Mouse (Mus musculus) limb, embryonic 11.5 days (tissue): ENCODE results near the gene Amtn. TPM values are rescaled to one million over a fixed set of nuclear protein-coding genes. Genes with fewer than 3 reads are reported as not detected.
"Not testable (repeated sequence)": the region's sequence is repeated elsewhere in the genome, so short reads cannot be mapped to it uniquely, and the experiment has no call there.

Source experiments
- ATAC-seq: fragments of 200-750 bp; cut with Nextera tagmentation; 2 replicates; pipeline ENCODE4 v1.8.0; 2017; ENCODE audit warnings: low read depth; ENCODE audit not compliant: insufficient number of reproducible peaks, low FRiP score, low TSS enrichment
- DNase-seq: peaks from one replicate; pipeline ENCODE4 v3.0.0-alpha.2; 2015; ENCODE audit warnings: low spot score
- H3K27ac ChIP-seq: fragments of 300-500 bp; sonication (generic); replicated peaks from 2 replicates; pipeline ENCODE4 v1.5.1; 2014; ENCODE audit warnings: low read depth, mild to moderate bottlenecking, low read length
- H3K27me3 ChIP-seq: fragments of 300-500 bp; sonication (generic); 2 replicates; pipeline ENCODE4 v1.6.1; 2014; ENCODE audit warnings: mild to moderate bottlenecking, low read length, mixed read lengths; ENCODE audit not compliant: control insufficient read depth, insufficient read depth
- H3K36me3 ChIP-seq: fragments of 300-500 bp; sonication (generic); 2 replicates; pipeline ENCODE4 v1.6.1; 2014; ENCODE audit warnings: mild to moderate bottlenecking, low read length, moderate library complexity, mixed read lengths; ENCODE audit not compliant: control insufficient read depth, insufficient read depth
- H3K4me1 ChIP-seq: fragments of 300-500 bp; sonication (generic); 2 replicates; pipeline ENCODE4 v1.6.1; 2014; ENCODE audit warnings: low read length, mixed read lengths; ENCODE audit not compliant: control insufficient read depth, insufficient read depth
- H3K4me2 ChIP-seq: fragments of 300-500 bp; sonication (generic); 2 replicates; pipeline ENCODE4 v1.6.1; 2014; ENCODE audit warnings: low read depth, mild to moderate bottlenecking, moderate library complexity; ENCODE audit not compliant: severe bottlenecking
- H3K4me3 ChIP-seq: fragments of 300-500 bp; sonication (generic); 2 replicates; pipeline ENCODE4 v1.5.1; 2014; ENCODE audit warnings: low read depth, low read length
- H3K9ac ChIP-seq: fragments of 300-500 bp; sonication (generic); 2 replicates; pipeline ENCODE4 v1.6.1; 2014; ENCODE audit warnings: mild to moderate bottlenecking, low read length
- H3K9me3 ChIP-seq: fragments of 300-500 bp; sonication (generic); 2 replicates; pipeline ENCODE4 v1.6.1; 2016; ENCODE audit warnings: low read length; ENCODE audit not compliant: control insufficient read depth
- WGBS: fragments of 180-500 bp; shearing (Covaris S2); extraction: QIAGEN DNeasy Blood & Tissue Kit; methylation state at CpG from one replicate; pipeline ENCODE4 v1.1.7; 2014; 5-methylcytosine and 5-hydroxymethylcytosine counted together
- polyA plus RNA-seq: library from polyadenylated mRNA; unstranded; fragments of >200 nt; fragmentation: Nextera tagmentation; extraction: Ambion mirVana; gene quantifications from 2 replicates; pipeline ENCODE4 v1.2.1, GENCODE M21; 2014

Amtn gene
- polyA plus RNA-seq, 1 experiment from 2014 or later, result not detected

DNA sequence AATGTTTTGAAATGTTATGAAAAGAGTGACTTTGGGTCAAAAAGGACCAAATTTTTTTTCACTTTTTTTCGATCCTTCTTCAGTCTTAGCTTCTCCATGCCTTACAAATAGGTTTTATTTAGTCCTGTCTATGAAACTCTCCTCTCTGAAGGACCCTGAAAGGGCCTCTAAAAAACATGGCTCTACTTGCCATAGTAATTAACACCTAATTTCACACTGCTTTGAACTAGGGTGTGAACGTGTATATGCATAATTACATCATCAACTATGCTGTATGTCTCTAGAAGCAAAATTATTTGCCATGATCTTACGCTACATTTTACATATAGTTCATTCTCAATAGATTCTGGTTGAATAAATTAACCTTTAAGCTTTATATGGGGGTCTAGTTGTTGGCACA, 25.6 kb downstream of the Amtn start:
- Histone ChIP-seq H3K27me3 (no peaks in the 10 kb centered on the region), H3K27ac (no peak overlapping the region), H3K4me1 (no peaks in the 10 kb centered on the region), H3K4me3 (no peak overlapping the region), H3K9ac (no peak overlapping the region), H3K36me3 (no peaks in the 10 kb centered on the region), H3K4me2 (no peak overlapping the region), H3K9me3 (no peaks in the 10 kb centered on the region)
- no peak for ATAC-seq
- 75% methylated on average over 3 of the region's 3 CpGs for WGBS
- no peak for DNase-seq

DNA sequence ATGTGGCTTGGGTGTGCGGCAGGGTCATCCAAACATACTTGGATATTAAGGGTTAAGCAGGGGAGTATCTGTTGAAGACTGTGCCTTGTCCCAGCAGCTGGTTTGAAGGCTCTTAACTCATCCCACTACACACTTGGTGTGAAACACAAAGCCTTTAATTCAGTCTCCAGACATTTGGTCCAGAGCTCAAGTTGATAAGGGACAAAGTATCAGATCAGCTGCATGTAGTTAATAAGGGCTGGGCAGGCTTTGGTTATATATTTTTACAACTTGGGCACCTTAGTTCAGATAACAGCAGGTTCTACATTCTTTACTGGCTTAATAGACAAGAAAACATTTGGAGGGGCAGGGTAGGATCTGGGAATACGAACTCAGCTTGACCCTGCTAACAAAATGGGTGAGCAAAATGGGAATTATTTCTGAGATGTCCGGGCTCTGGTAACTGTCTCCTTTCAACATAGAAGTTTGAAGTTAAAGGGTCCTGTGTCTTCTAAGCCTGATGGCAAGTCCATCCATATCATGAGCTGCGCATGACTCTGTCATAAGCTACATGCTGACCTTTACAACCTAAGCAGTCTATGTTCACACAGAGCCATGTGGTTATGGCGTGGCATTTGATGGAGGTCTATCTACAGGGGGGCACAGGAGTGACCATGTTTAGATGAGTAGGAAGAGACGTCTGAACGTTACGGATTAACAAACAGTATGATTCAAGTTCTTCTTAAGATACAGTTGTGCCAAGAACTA, 44.6 kb downstream of the Amtn start:
- H3K36me3 ChIP-seq, result no peaks in the 10 kb centered on the region
- no peak for ATAC-seq
- no peaks in the 10 kb centered on the region for H3K4me1 ChIP-seq
- H3K27ac ChIP-seq, result no peak overlapping the region
- no peak overlapping the region for H3K9ac ChIP-seq
- WGBS, result 89% methylated on average over 8 of the region's 8 CpGs
- DNase-seq, result no peak
- H3K4me3 ChIP-seq, result no peak overlapping the region
- H3K4me2 ChIP-seq, result no peak overlapping the region
- no peaks in the 10 kb centered on the region for H3K9me3 ChIP-seq
- H3K27me3 ChIP-seq, result no peaks in the 10 kb centered on the region

GRCm38 (mm10) chr5:88424892-88425291, 49.0 kb downstream of the Amtn start:
- not testable (repeated sequence) for H3K36me3 ChIP-seq, H3K9ac ChIP-seq, H3K9me3 ChIP-seq, H3K4me2 ChIP-seq, H3K4me1 ChIP-seq, H3K4me3 ChIP-seq, H3K27me3 ChIP-seq, ATAC-seq, H3K27ac ChIP-seq, DNase-seq
- WGBS, result 52% methylated on average over 2 of the region's 2 CpGs

- no peak overlapping the region for H3K27ac ChIP-seq
- ATAC-seq, result no peak
- H3K4me3 ChIP-seq, result no peak overlapping the region
- H3K4me1 ChIP-seq, result no peaks in the 10 kb centered on the region
- H3K27me3 ChIP-seq, result no peaks in the 10 kb centered on the region
- 58% methylated on average over 1 of the region's 1 CpGs for WGBS
- no peak for DNase-seq
- H3K4me2 ChIP-seq, result no peak overlapping the region
- no peaks in the 10 kb centered on the region for H3K9me3 ChIP-seq
- H3K9ac ChIP-seq, result no peak overlapping the region
- no peaks in the 10 kb centered on the region for H3K36me3 ChIP-seq
Measured at GRCm38 (mm10) chr5:88426753-88427152, 50.8 kb downstream of the Amtn start.

Other genes with a start within 250 kb of the Amtn start
- not detected in 2 replicates for gene Gm11115, start 222.0 kb upstream of the Amtn start, polyA plus RNA-seq
- not detected in 2 replicates for gene Gm7714, start 107.2 kb upstream of the Amtn start, polyA plus RNA-seq
- not detected in 2 replicates for gene Prol1, start 58.8 kb upstream of the Amtn start, polyA plus RNA-seq
- gene Ambn, start 79.9 kb downstream of the Amtn start, polyA plus RNA-seq, result 0.51 and 1.1 TPM in 2 replicates
- gene Enam, start 111.9 kb downstream of the Amtn start, polyA plus RNA-seq, result 0.03 and 0.24 TPM in 2 replicates
- gene Jchain, start 151.8 kb downstream of the Amtn start, polyA plus RNA-seq, result 0.17 TPM in 1 of 2 replicates, not detected in the other
- gene Utp3, start 178.4 kb downstream of the Amtn start, polyA plus RNA-seq, result 86.4 and 95.8 TPM in 2 replicates
- gene Rufy3, start 188.9 kb downstream of the Amtn start, polyA plus RNA-seq, result 9.9 and 11.1 TPM in 2 replicates